Mouse (Mus musculus) stomach, embryonic 16.5 days (tissue): ENCODE results near the gene Zfp120. TPM values are rescaled to one million over a fixed set of nuclear protein-coding genes. Genes with fewer than 3 reads are reported as not detected.
"Not testable (repeated sequence)": the region's sequence is repeated elsewhere in the genome, so short reads cannot be mapped to it uniquely, and the experiment has no call there.

Experiments
- ATAC-seq: fragments of 200-750 bp; cut with Nextera tagmentation; 2 replicates; pipeline ENCODE4 v1.8.0; 2017; ENCODE audit warnings: moderate number of reproducible peaks, moderate TSS enrichment; ENCODE audit not compliant: insufficient read depth, low FRiP score
- H3K27ac ChIP-seq: fragments of 300-500 bp; sonication (generic); 2 replicates; pipeline ENCODE4 v1.5.1; 2014; ENCODE audit warnings: low read length
- H3K27me3 ChIP-seq: fragments of 300-500 bp; sonication (generic); 2 replicates; pipeline ENCODE4 v1.6.1; 2014; ENCODE audit warnings: low read length, control low read depth, mixed read lengths; ENCODE audit not compliant: control insufficient read depth, insufficient read depth
- H3K36me3 ChIP-seq: fragments of 300-500 bp; sonication (generic); 2 replicates; pipeline ENCODE4 v1.6.1; 2014; ENCODE audit warnings: low read length; ENCODE audit not compliant: control insufficient read depth, insufficient read depth
- H3K4me1 ChIP-seq: fragments of 300-500 bp; sonication (generic); 2 replicates; pipeline ENCODE4 v1.6.1; 2014; ENCODE audit warnings: low read length, control low read depth, mixed read lengths; ENCODE audit not compliant: control insufficient read depth, insufficient read depth
- H3K4me2 ChIP-seq: fragments of 300-500 bp; sonication (generic); 2 replicates; pipeline ENCODE4 v1.6.1; 2014; ENCODE audit warnings: low read depth, low read length, mixed read lengths
- H3K4me3 ChIP-seq: fragments of 300-500 bp; sonication (generic); replicated peaks from 2 replicates; pipeline ENCODE4 v1.5.1; 2014; ENCODE audit warnings: mild to moderate bottlenecking, low read length
- H3K9ac ChIP-seq: fragments of 300-500 bp; sonication (generic); 2 replicates; pipeline ENCODE4 v1.6.1; 2014; ENCODE audit warnings: low read length
- H3K9me3 ChIP-seq: fragments of 300-500 bp; sonication (generic); replicated peaks from 2 replicates; pipeline ENCODE4 v1.6.1; 2016; ENCODE audit warnings: low read length, control low read depth; ENCODE audit not compliant: control insufficient read depth
- WGBS: fragments of 180-500 bp; shearing (Covaris S2); extraction: QIAGEN DNeasy Blood & Tissue Kit; methylation state at CpG from one replicate; pipeline ENCODE4 v1.1.7; 2014; 5-methylcytosine and 5-hydroxymethylcytosine counted together
- polyA plus RNA-seq: library from polyadenylated mRNA; unstranded; fragments of >200 nt; fragmentation: Nextera tagmentation; extraction: Ambion mirVana; gene quantifications from 2 replicates; pipeline ENCODE4 v1.2.1, GENCODE M21; 2015

Zfp120 gene
- polyA plus RNA-seq, 1 experiment from 2014 or later: 8.1 TPM

DNA sequence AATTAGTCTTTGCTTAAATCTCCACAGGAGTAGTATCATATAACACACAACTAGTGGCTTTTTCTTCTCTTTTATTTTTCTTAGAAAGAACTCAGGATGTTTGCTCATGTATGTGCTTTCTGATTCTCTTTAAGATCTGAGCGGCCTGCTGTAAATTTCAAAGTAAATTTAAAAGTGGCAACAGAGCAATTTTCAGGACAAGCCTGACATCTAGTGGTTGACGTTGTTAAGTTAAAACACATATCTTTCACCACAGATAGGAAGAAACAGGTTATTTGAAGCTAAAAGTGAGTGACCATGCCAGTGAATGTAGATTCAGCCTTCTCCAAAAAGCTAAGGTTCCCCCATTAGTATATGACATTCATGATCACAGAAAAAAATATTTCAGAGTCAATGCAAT lies 36.9 kb downstream of the Zfp120 start:
- 7% methylated on average over 2 of the region's 2 CpGs for WGBS
- H3K4me2 ChIP-seq, H3K36me3 ChIP-seq, H3K4me1 ChIP-seq, ATAC-seq, H3K9ac ChIP-seq, H3K9me3 ChIP-seq, H3K4me3 ChIP-seq, H3K27me3 ChIP-seq, H3K27ac ChIP-seq: not testable (repeated sequence)

Other genes starting within 250 kb of the Zfp120 start
- not detected in 2 replicates for gene Gm10770, start 43.0 kb upstream of the Zfp120 start, polyA plus RNA-seq
- not detected in 2 replicates for gene Gm14139, start 45.0 kb upstream of the Zfp120 start, polyA plus RNA-seq
- gene Zfp937, start 81.4 kb upstream of the Zfp120 start, polyA plus RNA-seq: 8.5 and 8.8 TPM in 2 replicates
- 4.6 and 5.0 TPM in 2 replicates for gene Gm21994, start 118.9 kb upstream of the Zfp120 start, polyA plus RNA-seq
- 0.04 TPM in 1 of 2 replicates, not detected in the other for gene Gm14124, start 120.8 kb upstream of the Zfp120 start, polyA plus RNA-seq
- gene Gm10130, start 187.0 kb upstream of the Zfp120 start, polyA plus RNA-seq: 1.6 and 3.7 TPM in 2 replicates
- gene 3300002I08Rik, start 226.1 kb upstream of the Zfp120 start, polyA plus RNA-seq: 5.9 and 6.0 TPM in 2 replicates